In the genomic region with DNA sequence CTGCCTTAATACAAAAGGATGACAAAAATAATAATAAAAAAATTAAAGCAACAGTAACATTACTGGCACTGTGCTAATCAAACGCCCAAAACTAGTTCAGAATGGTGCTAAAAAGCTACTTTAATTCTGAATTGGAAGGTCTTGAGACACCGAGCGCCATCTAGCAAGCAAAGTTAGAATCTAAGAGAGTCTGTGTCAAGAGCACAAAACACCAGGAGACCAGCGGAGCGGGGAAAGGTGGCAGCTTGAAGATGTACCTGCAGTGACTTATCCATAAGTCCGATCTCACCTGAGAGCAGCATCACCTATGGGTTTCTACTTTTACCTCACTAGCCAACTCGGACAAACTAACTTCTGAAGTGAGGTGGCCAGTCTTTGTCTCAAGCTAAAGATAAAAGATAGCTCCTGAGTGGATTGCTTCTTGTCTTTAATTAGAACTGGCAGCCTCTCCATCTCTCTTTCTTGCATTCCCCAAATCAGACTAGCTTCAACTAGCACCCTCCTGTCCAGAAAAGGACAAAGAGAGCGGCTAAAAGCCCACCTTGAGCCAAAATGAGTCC, we compare ENCODE assay signal across 10 mouse cellular contexts. TPM values are rescaled to one million over a fixed set of nuclear protein-coding genes. Genes with fewer than 3 reads are reported as not detected.
DNase-seq lines count a peak whose midpoint lies in the region; ATAC-seq lines count a peak whose summit lies in the region.
"Had no signal": no experiment of that assay in that cellular context is flagged by ENCODE, and none has a peak within 500 bp of the region (broad histone marks: within the 10 kb centered on the region; RNA-seq: fewer than 3 reads in every experiment).

No protein-coding gene starts in this region.

- peaks cover 75% of the 10 kb centered on the region for H3K27me3 ChIP-seq in forebrain, embryonic 13.5 days
- peaks cover 73% of the 10 kb centered on the region for H3K27me3 ChIP-seq in midbrain, embryonic 13.5 days

- no peaks in the 10 kb centered on the region for H3K9me3 ChIP-seq in forebrain, embryonic 13.5 days (replicated peaks)
- H3K9me3 ChIP-seq in midbrain, embryonic 13.5 days = no peaks in the 10 kb centered on the region
- H3K9me3 ChIP-seq: limb, embryonic 13.5 days; neural tube, embryonic 12.5 days had no signal

- H3K9ac ChIP-seq in forebrain, embryonic 13.5 days = peak overlapping the region; percentile 70
- peak overlapping the region; percentile 60 for H3K9ac ChIP-seq in midbrain, embryonic 13.5 days (replicated peaks)
- H3K9ac ChIP-seq: limb, embryonic 13.5 days; neural tube, embryonic 12.5 days had no signal

- H3K27ac ChIP-seq in forebrain, embryonic 13.5 days = peak overlapping the region; percentile 91
- H3K27ac ChIP-seq in midbrain, embryonic 13.5 days = peak overlapping the region; percentile 76
- H3K27ac ChIP-seq: limb, embryonic 13.5 days; neural tube, embryonic 12.5 days had no signal

- peaks cover 23% of the 10 kb centered on the region for H3K4me1 ChIP-seq in forebrain, embryonic 13.5 days
- H3K4me1 ChIP-seq in midbrain, embryonic 13.5 days (replicated peaks) = peaks cover 24% of the 10 kb centered on the region

- intact Hi-C loops in left cerebral cortex, postnatal 4 days (cut with DNase I) = loop anchor here (5.0 to 10.0 kb wide), 3 partner anchors 194 to 1201 kb away; no protein-coding TSS in a partner anchor

- H3K36me3 ChIP-seq in forebrain, embryonic 13.5 days (ENCODE audit: poor library complexity, severe bottlenecking) = no peaks in the 10 kb centered on the region
- no peaks in the 10 kb centered on the region for H3K36me3 ChIP-seq in midbrain, embryonic 13.5 days
- H3K36me3 ChIP-seq: limb, embryonic 13.5 days; neural tube, embryonic 12.5 days had no signal

- H3K4me3 ChIP-seq in forebrain, embryonic 13.5 days = peak overlapping the region; percentile 33
- H3K4me3 ChIP-seq in midbrain, embryonic 13.5 days (replicated peaks) = peak overlapping the region; percentile 27
- H3K4me3 ChIP-seq: limb, embryonic 13.5 days; neural tube, embryonic 12.5 days had no signal

- WGBS in forebrain, embryonic 13.5 days = 1% methylated on average over 8 of the region's 8 CpGs
- 1% methylated on average over 8 of the region's 8 CpGs for WGBS in midbrain, embryonic 13.5 days

- no peak for DNase-seq in cerebellum, adult 8-10 months
- peak; percentile 35 for DNase-seq in left cerebral cortex, postnatal 4 days
- no peak for DNase-seq in left cerebral cortex, adult 11 months (ENCODE audit: low spot score)
- no peak for DNase-seq in gastrocnemius, adult 8-10 months (ENCODE audit: low spot score in 2 of 2)
- no peak for DNase-seq in B cell, adult 2 months

- H3K4me2 ChIP-seq in forebrain, embryonic 13.5 days = peak overlapping the region; percentile 52
- H3K4me2 ChIP-seq in midbrain, embryonic 13.5 days (replicated peaks) = peak overlapping the region; percentile 47
- H3K4me2 ChIP-seq: limb, embryonic 13.5 days; neural tube, embryonic 12.5 days had no signal

- ATAC-seq in cerebellum, adult (ENCODE audit: insufficient number of reproducible peaks, low FRiP score, low TSS enrichment) = 0 out of 2 replicates have a peak, but pooled peaks have one; percentile 60
- ATAC-seq in forebrain, embryonic 13.5 days = peak; percentile 11; the same call in 1 of the 2 replicates
- ATAC-seq in midbrain, embryonic 13.5 days = no peak

RNA-seq across cellular contexts. Expression of a gene that starts 23.7 kb away (rescaled TPM):
- 100 to 1,000 TPM; 214 to 215 TPM for total RNA-seq in left cerebral cortex, postnatal 4 days (2021)
- 94.7 and 112 TPM in 2 replicates for polyA plus RNA-seq in forebrain, embryonic 13.5 days (2015; fragmentation: Nextera tagmentation; extraction: Ambion mirVana)
- 76.9 and 83.2 TPM in 2 replicates for polyA plus RNA-seq in midbrain, embryonic 13.5 days (2015; fragmentation: Nextera tagmentation; extraction: Ambion mirVana)
- under 1 TPM; 0.15 to 0.36 (median 0.32) TPM for total RNA-seq in gastrocnemius, adult 8-10 months (2022)

Comparison
In these comparisons a context has a peak if more than half of its experiments do, and no peak if none do; other contexts are left out.
1. RNA of a gene that starts 23.7 kb away (total RNA-seq): 214 to 215 TPM in left cerebral cortex, postnatal 4 days; 0.15 to 0.36 TPM in gastrocnemius, adult 8-10 months; every median in the first group is over 100 times any median in the second.